Mouse (Mus musculus) heart, adult 2 months (tissue): ENCODE results near the gene Kcnip4.

Experiments used
- CTCF ChIP-seq: fragments of 200-600 bp; IDR thresholded peaks from 2 replicates; pipeline ENCODE4 v1.8.1; 2022; ENCODE audit warnings: antibody characterized with exemption, mild to moderate bottlenecking, moderate library complexity
- POLR2A ChIP-seq: fragments of 200-500 bp; IDR thresholded peaks from 2 replicates; pipeline ENCODE4 v1.6.1; 2011; ENCODE audit warnings: mild to moderate bottlenecking, low read depth, low read length, control low read depth; ENCODE audit not compliant: insufficient read depth

DNA sequence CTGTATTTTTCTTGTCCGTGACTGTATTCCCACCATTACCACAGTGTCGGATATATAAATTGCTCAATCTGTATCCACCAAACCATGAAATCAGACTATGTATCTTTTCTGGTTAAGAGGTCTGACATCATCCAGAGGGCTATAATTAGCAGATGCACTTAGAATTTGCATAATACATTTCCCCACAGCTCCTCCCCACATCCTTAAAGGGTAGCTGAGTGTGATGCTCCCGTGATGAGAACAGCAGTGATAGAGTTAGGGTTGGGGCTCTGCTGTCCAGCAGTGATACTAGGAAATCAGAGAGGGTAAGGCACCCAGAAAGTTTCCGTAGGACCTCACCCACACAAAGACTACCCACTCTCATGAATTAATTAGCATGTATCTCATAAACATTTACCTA lies 1006.7 kb downstream of the Kcnip4 start:
- TF ChIP-seq POLR2A (no peak), CTCF (no peak)
